Comparison of ENCODE assay signal across 28 mouse cellular contexts in the genomic region with DNA sequence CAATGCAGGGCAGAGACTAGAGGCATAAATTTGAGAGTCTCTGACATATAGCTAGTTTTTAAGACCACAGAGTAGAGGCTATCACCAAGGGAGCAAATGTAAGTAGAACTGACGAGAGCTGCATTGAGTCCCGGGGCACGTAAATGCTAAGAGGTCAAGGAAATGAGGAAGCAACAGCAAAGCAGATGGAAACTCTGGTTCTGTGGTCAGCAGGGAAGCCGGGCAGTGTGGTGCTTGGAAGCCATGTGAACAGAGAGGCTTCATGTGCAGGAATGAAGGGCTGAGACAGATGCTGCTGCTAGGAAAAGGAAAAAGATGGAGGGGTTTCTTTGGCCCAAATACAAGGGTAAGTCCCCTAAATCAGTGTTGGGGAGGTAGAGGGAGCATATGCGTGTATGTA.
DNase-seq lines count a peak whose midpoint lies in the region; ATAC-seq and TF ChIP-seq lines count a peak whose summit lies in the region.
"Had no signal": no experiment of that assay in that cellular context is flagged by ENCODE, and none has a peak within 500 bp of the region (broad histone marks: within the 10 kb centered on the region; RNA-seq: fewer than 3 reads in every experiment).

No protein-coding gene starts in this region.

- no peak overlapping the region for H3K27ac ChIP-seq in limb, embryonic 13.5 days
- no peak overlapping the region for H3K27ac ChIP-seq in limb, embryonic 10.5 days
- no peak overlapping the region for H3K27ac ChIP-seq in limb, embryonic 14.5 days (replicated peaks; ENCODE audit: low read depth, low read length)
- no peak overlapping the region for H3K27ac ChIP-seq in forebrain, embryonic 13.5 days
- no peak overlapping the region for H3K27ac ChIP-seq in forebrain, embryonic 11.5 days (ENCODE audit: low read depth, low read length)
- H3K27ac ChIP-seq: embryonic facial prominence, embryonic 12.5 days; embryonic facial prominence, embryonic 15.5 days; forebrain, embryonic 12.5 days; heart, embryonic 15.5 days; hindbrain, embryonic 14.5 days; hindbrain, postnatal 0 days had no signal

- no peak for TF ChIP-seq POLR2A in limb, embryonic 14.5 days (IDR thresholded peaks at IDR 0.05; ENCODE audit: borderline replicate concordance, extremely low read depth, insufficient read depth, insufficient read length)

- no peak overlapping the region for H3K4me2 ChIP-seq in limb, embryonic 13.5 days (replicated peaks)
- H3K4me2 ChIP-seq in limb, embryonic 14.5 days (replicated peaks; ENCODE audit: low read depth, low read length, severe bottlenecking): no peak overlapping the region
- no peak overlapping the region for H3K4me2 ChIP-seq in forebrain, embryonic 13.5 days
- H3K4me2 ChIP-seq in forebrain, embryonic 11.5 days (ENCODE audit: low read depth, low read length, severe bottlenecking): no peak overlapping the region
- H3K4me2 ChIP-seq: embryonic facial prominence, embryonic 12.5 days; embryonic facial prominence, embryonic 15.5 days; forebrain, embryonic 12.5 days; heart, embryonic 11.5 days; heart, embryonic 15.5 days; hindbrain, embryonic 14.5 days had no signal

- DNase-seq in embryo, embryonic 11.5 days (ENCODE audit: low read depth, low spot score): peak; percentile 3
- no peak for DNase-seq in embryo, embryonic 10 days (ENCODE audit: low spot score)
- DNase-seq in limb, embryonic 10.5 days (ENCODE audit: low spot score): no peak
- DNase-seq in limb, embryonic 14.5 days (ENCODE audit: low spot score): no peak
- DNase-seq in forebrain, embryonic 11.5 days (ENCODE audit: low spot score): no peak
- no peak for DNase-seq in left cerebral cortex, adult 9 months (ENCODE audit: low spot score in 2 of 2)
- DNase-seq: cerebellum, adult 11 months; cerebellum, adult 2 months; cerebellum, adult 9-11 months; cerebellum, postnatal 25 days; gastrocnemius, postnatal 10 days; gastrocnemius, postnatal 36 days; heart, adult 11 months; heart, postnatal 10 days; heart, postnatal 36 days had no signal

- no peak overlapping the region for H3K9ac ChIP-seq in limb, embryonic 13.5 days
- no peak overlapping the region for H3K9ac ChIP-seq in limb, embryonic 14.5 days (ENCODE audit: low read depth, low read length, severe bottlenecking)
- no peak overlapping the region for H3K9ac ChIP-seq in forebrain, embryonic 13.5 days
- no peak overlapping the region for H3K9ac ChIP-seq in forebrain, embryonic 11.5 days (ENCODE audit: low read length)
- H3K9ac ChIP-seq: embryonic facial prominence, embryonic 12.5 days; embryonic facial prominence, embryonic 15.5 days; forebrain, embryonic 12.5 days; heart, embryonic 15.5 days; hindbrain, embryonic 14.5 days had no signal

- no peak overlapping the region for H3K4me3 ChIP-seq in limb, embryonic 13.5 days
- H3K4me3 ChIP-seq in limb, embryonic 10.5 days: no peak overlapping the region
- H3K4me3 ChIP-seq in limb, embryonic 14.5 days (replicated peaks; ENCODE audit: low read length): no peak overlapping the region
- no peak overlapping the region for H3K4me3 ChIP-seq in forebrain, embryonic 13.5 days
- H3K4me3 ChIP-seq in forebrain, embryonic 11.5 days (ENCODE audit: low read depth, low read length): no peak overlapping the region
- H3K4me3 ChIP-seq: embryonic facial prominence, embryonic 12.5 days; embryonic facial prominence, embryonic 15.5 days; forebrain, embryonic 12.5 days; heart, embryonic 15.5 days had no signal

- H3K36me3 ChIP-seq in limb, embryonic 13.5 days: no peaks in the 10 kb centered on the region
- no peaks in the 10 kb centered on the region for H3K36me3 ChIP-seq in limb, embryonic 10.5 days
- H3K36me3 ChIP-seq in limb, embryonic 14.5 days (ENCODE audit: control insufficient read depth, insufficient read depth, low read length): no peaks in the 10 kb centered on the region
- H3K36me3 ChIP-seq in forebrain, embryonic 13.5 days (ENCODE audit: poor library complexity, severe bottlenecking): no peaks in the 10 kb centered on the region
- H3K36me3 ChIP-seq in forebrain, embryonic 11.5 days (ENCODE audit: control insufficient read depth, insufficient read depth, low read length): no peaks in the 10 kb centered on the region
- H3K36me3 ChIP-seq: embryonic facial prominence, embryonic 12.5 days; embryonic facial prominence, embryonic 15.5 days; forebrain, embryonic 12.5 days; G1E; heart, embryonic 15.5 days had no signal

- no peaks in the 10 kb centered on the region for H3K27me3 ChIP-seq in limb, embryonic 13.5 days
- H3K27me3 ChIP-seq in limb, embryonic 10.5 days (ENCODE audit: low read depth, poor library complexity, severe bottlenecking): no peaks in the 10 kb centered on the region
- H3K27me3 ChIP-seq in limb, embryonic 14.5 days (ENCODE audit: control insufficient read depth, insufficient read depth, low read length): no peaks in the 10 kb centered on the region
- H3K27me3 ChIP-seq in forebrain, embryonic 13.5 days: no peaks in the 10 kb centered on the region
- H3K27me3 ChIP-seq in forebrain, embryonic 11.5 days (ENCODE audit: control insufficient read depth, insufficient read depth, low read length): no peaks in the 10 kb centered on the region
- H3K27me3 ChIP-seq: embryonic facial prominence, embryonic 12.5 days; embryonic facial prominence, embryonic 15.5 days; forebrain, embryonic 12.5 days; heart, embryonic 15.5 days had no signal

- 64% methylated on average over 5 of the region's 5 CpGs for WGBS in limb, embryonic 13.5 days
- WGBS in limb, embryonic 10.5 days: 80% methylated on average over 5 of the region's 5 CpGs
- WGBS in limb, embryonic 14.5 days: 63% methylated on average over 5 of the region's 5 CpGs
- WGBS in forebrain, embryonic 13.5 days: 87% methylated on average over 5 of the region's 5 CpGs
- 87% methylated on average over 5 of the region's 5 CpGs for WGBS in forebrain, embryonic 11.5 days

- ATAC-seq in limb, embryonic 13.5 days (ENCODE audit: low FRiP score, low read depth): 0 out of 2 replicates have a peak, but pooled peaks have one; percentile 25
- ATAC-seq in limb, embryonic 14.5 days (ENCODE audit: low FRiP score, low read depth): peak; percentile 38; the same call in 1 of the 2 replicates
- no peak for ATAC-seq in forebrain, embryonic 13.5 days
- ATAC-seq in forebrain, embryonic 11.5 days (replicated peaks; ENCODE audit: low FRiP score): no peak
- ATAC-seq: forebrain, embryonic 16.5 days; hindbrain, postnatal 0 days; inflammation-experienced regulatory T-cells, adult 6 months; Patski had no signal

- H3K9me3 ChIP-seq in limb, embryonic 13.5 days: no peaks in the 10 kb centered on the region
- H3K9me3 ChIP-seq in limb, embryonic 10.5 days (replicated peaks): no peaks in the 10 kb centered on the region
- H3K9me3 ChIP-seq in limb, embryonic 14.5 days (ENCODE audit: control insufficient read depth, low read length): no peaks in the 10 kb centered on the region
- H3K9me3 ChIP-seq in forebrain, embryonic 13.5 days (replicated peaks): no peaks in the 10 kb centered on the region
- no peaks in the 10 kb centered on the region for H3K9me3 ChIP-seq in forebrain, embryonic 11.5 days (ENCODE audit: control insufficient read depth, low read length)
- H3K9me3 ChIP-seq: embryonic facial prominence, embryonic 12.5 days; embryonic facial prominence, embryonic 15.5 days; forebrain, embryonic 12.5 days; G1E; heart, embryonic 15.5 days had no signal

- H3K4me1 ChIP-seq in limb, embryonic 13.5 days: peaks cover 7% of the 10 kb centered on the region
- H3K4me1 ChIP-seq in limb, embryonic 10.5 days: no peaks in the 10 kb centered on the region
- H3K4me1 ChIP-seq in limb, embryonic 14.5 days (ENCODE audit: control insufficient read depth, insufficient read depth, low read length): no peaks in the 10 kb centered on the region
- H3K4me1 ChIP-seq in forebrain, embryonic 13.5 days: peaks cover 6% of the 10 kb centered on the region
- H3K4me1 ChIP-seq in forebrain, embryonic 11.5 days (replicated peaks; ENCODE audit: control insufficient read depth, insufficient read depth, low read length): no peaks in the 10 kb centered on the region
- H3K4me1 ChIP-seq: embryonic facial prominence, embryonic 12.5 days; embryonic facial prominence, embryonic 15.5 days; heart, embryonic 15.5 days had no signal

Comparison
In these comparisons a context has a peak if more than half of its experiments do, and no peak if none do; other contexts are left out.
1. ATAC-seq: peak in limb, embryonic 13.5 days (single experiment) and limb, embryonic 14.5 days (single experiment); none in forebrain, embryonic 13.5 days (single experiment) and forebrain, embryonic 11.5 days (single experiment).